Mouse (Mus musculus) adrenal gland, adult 8-10 months (tissue): ENCODE results near the gene 1810010H24Rik. TPM values are rescaled to one million over a fixed set of nuclear protein-coding genes. Genes with fewer than 3 reads are reported as not detected.
"Not testable (repeated sequence)": the region's sequence is repeated elsewhere in the genome, so short reads cannot be mapped to it uniquely, and the experiment has no call there.

Experiments used
- DNase-seq: peaks from one replicate; pipeline ENCODE4 v3.0.0; 2022
- total RNA-seq, 4 experiments: library from RNA; stranded (reverse); gene quantifications; 2 replicates each; pipeline ENCODE4 v1.2.4; 2022

The 1810010H24Rik gene
- total RNA-seq: 1 to 10 TPM; 2.2 to 3.7 (median 3.0) TPM

DNA sequence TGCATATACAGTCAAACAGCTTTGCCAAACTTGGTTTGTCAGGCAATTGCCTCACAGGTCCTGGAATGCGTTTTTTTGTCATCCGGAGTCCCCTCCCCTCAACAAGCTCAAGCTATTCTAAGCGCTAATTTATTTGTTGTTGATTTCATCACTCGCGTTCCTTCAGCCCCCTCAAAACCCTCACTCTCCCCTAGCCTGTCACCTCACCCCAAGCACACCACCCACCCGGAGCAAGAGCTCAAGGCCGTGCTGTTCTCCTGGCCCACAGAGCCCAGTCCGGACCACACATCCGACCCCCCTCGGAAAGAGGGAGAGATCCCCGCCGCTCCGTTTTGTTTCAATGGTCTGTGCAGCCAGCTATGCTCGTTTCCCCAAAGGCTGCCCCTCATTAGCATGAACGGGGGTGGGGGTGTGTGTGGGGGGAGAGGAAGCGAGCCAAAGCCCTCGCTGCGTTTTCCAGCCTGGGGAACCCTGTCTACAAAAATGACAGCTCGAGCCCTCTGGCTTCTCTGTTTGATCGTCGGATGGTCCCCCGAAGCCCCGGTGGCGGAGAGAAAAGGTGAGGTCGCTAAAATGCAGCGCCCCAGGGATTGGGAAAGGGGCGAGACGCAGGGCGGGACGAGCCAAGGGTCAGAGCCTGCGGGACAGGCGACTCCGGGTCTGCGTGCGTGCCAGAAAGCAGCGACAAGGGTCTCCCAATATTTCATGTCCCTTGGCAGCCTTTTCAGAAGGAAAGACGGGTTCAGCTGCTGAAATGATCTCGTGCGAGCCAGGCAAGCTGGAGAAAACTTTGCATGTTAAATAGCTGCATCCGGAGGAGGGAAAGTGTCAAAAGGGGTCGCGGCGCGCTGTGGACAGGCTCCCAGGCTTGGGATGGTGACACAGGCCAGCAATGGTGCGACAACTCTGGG lies at the start of gene 1810010H24Rik:
1810010H24Rik (plus strand) TSS at position 271 of the 911 bp plus-strand sequence.
- DNase-seq: no peak

DNA sequence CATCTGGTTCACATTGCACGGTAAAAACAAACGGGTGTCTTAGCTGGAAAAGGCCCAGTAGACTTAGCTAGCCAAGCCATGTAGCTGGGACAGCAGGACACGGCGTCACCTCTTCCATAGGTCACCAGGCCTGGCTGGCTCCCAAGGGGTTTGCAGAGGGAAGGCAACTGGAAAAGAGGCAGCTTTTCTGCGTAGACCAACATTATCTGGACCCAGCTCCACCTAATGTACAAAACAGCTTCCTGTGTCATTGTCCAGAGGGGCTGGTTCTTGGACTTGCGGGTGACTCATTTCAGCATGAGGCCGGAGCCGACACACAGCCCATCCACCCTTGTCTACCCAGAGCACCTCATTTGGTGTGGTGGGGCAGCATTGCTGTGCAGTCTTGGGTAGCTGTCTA lies 49.3 kb upstream of the 1810010H24Rik start:
- peak; percentile 35 for DNase-seq

DNA sequence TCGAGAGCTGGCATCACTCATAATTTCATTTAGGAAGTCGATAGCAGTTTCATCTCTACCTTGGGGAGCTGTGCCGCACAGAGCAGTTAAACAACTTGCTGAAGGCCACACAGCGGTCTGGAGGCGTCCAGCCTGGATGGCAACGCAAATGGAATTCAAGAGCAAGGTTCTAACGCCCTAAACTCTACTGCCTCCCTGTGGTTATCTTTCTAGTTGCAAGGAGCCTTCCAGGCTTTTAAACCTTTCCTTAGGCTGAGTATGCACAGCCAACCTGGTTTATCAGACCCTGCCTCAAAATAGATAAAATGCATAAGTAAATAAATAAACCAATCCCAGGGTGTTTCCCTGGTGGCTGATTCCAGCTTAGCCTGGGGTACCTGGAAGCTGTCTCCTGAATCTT lies 45.0 kb upstream of the 1810010H24Rik start:
- DNase-seq: no peak

DNA sequence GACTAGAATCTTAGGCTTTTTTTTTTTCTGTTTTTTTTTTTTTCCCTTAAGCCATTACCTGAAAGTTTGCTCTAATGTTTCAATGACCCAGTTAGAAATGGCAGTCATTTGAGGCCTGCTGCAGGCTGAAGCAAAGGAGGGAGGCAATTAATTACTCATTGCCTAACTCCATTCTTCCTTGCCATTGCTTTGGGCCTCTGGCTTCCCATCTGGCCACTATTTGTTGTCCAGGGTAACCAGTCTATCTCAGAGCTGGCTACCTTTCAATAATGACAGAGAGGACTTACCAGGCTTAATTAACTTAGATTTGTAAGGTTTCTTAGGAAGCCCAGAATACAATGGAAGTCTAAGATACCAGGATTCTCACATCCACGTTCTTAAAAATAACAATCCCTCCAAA lies 43.7 kb upstream of the 1810010H24Rik start:
- no peak for DNase-seq

DNA sequence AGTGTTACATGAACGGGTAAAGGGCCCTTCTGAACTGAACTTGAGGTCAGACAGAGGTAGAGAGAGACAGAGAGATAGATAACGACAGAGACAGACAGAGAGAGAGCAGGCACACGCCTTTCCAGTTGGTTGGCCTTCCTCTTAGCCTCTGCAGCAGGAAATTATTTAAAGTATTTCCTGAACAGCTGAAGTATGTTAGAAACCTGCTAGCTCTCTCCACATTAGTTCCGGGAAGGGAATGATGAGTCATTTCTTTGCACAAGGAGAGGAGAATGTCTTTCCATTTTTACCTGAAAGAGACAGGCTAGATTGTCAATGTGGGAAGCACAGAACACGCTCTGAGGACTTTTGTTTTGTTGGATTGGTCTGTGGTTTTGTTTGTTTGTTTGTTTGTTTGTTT lies 43.1 kb upstream of the 1810010H24Rik start:
- DNase-seq: no peak

DNA sequence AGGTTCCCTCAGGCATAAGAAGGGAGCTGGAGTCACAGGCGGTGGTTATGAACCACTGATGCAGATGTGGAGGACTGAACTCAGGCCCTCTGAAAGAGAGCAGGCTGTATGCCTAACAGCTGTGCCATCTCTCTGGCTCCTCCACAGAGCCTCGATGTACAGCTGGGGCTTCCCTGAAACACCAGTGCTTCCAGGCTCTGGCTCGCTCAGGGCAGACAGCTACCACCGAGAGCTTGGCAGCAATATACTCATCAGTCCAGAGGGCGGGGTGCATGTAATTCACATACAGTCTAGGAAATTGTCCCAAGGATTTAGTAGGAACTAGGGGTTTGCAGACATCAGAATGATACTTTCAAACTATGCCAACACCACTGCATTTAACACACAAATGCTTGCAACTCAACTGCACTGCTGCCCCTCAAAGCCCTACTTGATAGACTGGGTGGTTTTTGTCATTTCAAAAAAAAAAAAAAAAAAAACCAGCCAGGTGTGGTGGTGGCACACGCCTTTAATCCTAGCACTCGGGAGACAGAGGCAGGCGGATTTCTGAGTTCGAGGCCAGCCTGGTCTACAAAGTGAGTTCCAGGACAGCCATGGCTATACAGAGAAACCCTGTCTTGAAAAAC lies 39.4 kb upstream of the 1810010H24Rik start:
- DNase-seq: not testable (repeated sequence)

DNA sequence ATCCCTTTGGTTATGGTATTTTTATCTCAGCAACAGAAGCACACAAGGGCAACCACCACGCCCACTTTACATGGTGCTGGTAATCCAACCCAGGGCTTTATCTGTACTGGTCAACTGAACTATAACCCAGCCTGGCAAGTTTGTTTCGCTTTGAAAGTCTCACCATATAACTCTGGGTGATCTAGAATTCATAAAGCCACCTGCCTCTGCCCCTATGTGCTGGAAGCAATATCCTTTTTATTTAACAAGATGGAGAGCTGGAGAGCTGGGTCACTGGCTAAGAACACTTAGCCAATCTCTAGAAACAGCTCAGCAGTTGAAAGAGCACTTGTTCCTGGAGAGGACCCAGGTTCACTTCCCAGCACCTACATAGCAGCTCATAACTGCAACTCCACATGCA lies 38.1 kb upstream of the 1810010H24Rik start:
- DNase-seq: no peak

DNA sequence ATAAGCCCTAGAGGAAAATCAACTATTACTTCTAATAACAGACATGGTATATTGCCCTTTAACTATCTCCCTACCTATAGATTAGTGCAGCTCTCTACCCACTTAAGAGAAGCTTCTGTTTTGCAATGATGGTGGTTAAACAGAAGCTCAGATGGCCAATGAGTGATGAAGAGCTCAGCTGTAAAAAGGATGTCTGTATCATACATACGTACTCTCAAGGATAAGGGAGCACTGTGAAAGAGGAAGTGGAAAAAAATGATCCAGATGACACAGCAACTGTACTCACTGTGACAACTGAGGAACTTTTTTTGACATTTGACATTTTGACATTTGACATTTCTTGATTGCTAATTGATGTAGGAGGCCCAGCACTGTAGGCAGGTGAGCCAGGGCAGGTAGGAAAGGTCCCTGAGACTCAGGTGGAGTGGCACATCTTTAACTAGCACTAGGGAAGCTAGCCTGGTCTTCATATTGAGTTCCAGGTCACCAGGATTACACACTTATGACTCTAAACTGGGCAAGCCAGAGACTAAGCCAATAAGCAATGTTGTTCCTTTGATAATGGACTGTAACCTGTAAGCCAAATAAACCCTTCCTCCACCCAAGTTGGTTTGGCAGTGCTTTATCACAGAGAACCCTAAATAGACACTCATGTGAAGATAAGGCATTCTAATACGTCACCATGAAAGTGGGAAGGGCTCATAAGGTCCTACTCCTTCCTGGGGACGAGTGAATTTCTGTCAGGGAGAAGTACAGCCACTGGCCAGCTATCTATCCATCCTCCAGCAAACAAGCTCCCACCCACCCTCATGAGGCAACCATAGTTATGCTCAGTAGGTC lies 31.0 kb upstream of the 1810010H24Rik start:
- no peak for DNase-seq

DNA sequence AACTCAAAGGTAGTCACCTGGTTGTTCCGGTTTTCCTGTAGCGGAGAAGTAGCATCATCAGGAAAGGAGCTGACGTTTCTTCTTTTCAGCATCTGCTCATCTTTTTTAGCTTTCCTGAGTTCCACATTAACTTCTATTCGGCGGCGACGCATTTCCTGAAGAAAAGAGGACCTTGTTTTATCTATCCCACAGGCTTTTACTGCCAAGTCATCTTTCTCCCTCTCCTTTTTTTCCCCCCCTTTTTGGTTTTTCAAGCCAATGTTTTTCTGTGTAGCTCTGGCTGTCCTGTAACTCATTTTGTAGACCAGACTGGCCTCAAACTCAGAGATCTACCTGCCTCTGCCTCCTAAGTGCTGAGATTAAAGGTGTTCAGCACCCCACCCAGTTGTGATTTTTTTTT lies 29.0 kb upstream of the 1810010H24Rik start:
- not testable (repeated sequence) for DNase-seq

DNA sequence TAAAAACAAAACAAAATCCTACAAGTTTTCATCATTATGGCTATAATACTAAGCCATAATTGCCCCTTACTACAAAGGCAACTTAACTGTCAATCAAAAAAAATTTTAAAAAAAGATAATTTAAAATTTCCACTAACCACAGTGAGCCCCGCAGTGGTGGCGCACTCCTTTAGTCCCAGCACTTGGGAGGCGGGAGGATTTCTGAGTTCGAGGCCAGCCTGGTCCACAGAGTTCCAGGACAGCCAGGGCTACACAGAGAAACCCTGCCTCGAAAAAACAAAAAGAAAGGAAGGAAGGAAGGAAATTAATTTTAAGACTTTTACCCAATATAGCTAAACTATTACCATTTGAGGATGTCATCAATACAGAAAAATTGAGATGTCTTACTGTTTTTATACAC lies 27.5 kb upstream of the 1810010H24Rik start:
- no peak for DNase-seq

DNA sequence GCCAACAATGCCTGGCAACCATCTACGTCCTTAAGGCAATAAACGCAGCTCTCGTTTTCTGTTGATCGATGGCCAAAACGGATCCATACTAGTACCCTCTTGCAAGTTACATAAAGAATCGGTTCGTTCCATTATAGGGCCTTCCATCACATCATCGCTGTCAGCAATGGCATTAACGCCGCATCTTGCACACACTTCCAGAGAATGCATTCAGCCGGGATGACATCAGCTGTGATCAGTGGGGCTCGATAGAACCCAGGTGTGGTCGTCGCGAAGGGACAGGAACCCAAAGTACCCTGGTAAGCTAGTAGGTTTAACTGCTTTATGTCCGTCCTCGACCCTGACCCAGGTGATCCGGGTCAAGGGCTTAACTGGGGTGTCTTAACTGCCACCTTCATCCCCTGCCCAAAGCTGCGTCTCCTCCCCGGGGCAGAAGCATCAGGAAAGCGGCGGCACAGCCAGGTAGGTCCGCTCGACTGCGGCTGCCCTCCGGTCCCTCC lies 26.8 kb upstream of the 1810010H24Rik start:
- DNase-seq: no peak

DNA sequence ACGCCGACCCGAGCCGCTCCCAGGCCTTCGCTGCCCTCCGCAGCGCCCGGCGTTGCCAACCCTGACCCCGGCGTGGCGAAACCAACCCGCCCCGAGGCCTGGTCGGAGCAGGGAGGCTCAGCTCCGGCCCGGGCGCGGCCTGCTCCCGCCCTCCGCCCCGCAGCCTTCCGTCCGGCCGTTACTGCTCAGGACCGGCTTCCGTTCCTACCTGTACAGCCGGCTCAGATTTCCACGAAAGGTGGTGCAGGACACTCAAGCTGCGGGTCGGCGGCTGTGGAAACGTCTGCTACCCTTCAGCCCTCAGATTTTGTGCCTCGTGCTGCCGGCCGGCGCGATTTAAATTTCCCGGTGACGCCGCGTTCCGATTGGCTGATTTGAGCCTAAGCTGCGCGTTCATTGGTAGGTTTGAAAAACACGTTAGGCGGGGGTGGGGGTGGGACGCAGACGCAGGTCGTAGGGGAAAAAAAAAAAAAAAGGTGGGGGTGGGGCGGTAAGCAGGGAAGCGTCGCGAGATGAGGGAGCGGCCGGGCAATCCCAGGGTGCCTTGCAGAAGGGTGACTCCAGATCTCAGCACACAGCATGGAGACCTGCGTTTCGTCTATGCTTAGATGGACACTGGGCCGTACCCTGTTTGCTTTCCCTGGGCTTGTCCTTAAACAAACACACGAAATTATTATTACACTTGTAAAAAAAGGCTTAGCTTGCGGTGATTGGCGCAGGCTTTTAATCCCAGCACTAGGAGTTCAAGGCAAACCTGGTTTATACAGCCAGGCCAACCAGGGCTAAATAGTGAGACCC lies 26.1 kb upstream of the 1810010H24Rik start, which contains the start of gene Kpna2:
Kpna2 (minus strand) TSS at position 391 of the 798 bp plus-strand sequence.
- peak; percentile 86 for DNase-seq

DNA sequence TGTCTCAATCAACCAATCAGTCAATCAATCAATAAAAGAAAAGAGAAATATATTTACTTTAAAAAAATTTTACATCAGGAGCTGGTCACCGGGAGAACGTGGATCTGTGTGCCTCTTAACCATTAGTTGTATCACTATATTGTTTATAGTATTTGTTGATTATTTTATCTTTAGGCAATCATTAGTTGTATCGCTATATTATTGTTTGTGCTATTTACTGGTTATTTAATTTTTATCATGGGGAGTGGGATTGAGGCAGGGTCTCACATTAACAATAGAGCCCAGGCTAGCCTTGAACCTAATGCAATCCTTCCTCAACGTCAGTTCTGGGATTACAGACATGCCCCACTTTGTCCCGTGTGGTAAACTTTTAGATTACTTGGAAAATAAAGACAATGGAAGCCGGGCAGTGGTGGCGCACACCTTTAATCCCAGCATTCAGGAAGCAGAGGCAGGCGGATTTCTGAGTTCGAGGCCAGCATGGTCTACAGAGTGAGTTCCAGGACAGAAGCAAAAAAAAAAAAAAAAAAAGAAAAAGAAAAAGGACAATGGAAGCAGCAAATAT lies 25.4 kb upstream of the 1810010H24Rik start:
- DNase-seq: no peak

DNA sequence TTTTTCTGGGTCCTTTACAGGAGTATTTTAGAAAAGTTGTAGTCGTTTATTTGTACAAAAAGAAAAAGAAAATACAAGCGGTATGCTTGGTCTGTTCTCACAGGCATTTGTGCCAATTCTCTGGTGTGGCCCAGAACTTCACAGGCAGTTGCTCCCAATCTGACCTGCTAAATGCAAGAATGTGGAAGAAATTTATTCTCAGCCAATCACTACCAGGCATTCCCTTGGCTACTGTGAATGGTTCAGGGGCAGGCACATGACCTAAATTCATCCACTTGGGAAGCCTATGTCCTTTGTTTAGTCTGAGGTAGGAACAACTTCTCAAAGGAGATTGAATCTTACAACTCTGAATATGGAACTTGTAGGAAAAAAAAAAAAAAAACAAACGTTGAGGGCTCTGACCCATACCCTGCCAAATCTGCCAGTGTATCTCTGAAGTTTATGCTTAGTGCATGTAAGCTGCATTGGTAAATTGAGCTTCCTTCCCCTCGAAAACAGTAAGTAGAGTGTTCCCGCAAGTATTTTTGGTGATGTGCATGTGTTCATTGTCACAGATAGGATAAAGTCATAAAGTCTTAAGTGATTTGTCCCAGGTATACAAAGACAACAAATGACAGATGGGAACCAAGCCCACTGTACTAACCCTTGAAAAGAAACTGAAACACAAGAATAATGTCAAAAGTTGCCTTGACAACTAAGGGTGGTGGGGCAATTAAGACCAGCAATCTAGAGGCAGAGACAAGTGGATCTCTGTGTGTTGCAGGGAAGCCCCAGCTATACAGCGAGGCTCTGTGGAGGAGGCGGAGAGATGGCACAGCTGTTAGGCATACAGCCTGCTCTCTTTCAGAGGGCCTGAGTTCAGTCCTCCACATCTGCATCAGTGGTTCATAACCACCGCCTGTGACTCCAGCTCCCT lies 23.5 kb upstream of the 1810010H24Rik start:
- DNase-seq: no peak

DNA sequence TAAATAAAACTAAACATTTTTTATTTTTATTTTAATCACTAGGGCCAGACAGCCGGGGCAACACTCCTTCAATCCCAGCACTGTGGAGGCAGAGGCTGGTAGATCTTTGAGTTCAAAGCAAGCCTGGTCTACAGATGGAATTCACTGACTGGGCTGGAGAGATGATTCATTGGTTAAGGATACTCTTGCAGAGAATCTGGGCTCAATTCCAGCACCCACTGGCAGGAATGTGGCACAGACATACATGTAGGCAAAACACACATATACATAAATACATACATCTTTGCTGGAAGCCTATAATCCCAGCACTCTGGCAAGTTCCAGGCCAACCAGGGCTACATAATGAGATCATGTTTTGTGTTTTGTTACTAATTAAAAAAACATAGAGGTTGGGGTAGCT lies 19.9 kb upstream of the 1810010H24Rik start:
- no peak for DNase-seq

DNA sequence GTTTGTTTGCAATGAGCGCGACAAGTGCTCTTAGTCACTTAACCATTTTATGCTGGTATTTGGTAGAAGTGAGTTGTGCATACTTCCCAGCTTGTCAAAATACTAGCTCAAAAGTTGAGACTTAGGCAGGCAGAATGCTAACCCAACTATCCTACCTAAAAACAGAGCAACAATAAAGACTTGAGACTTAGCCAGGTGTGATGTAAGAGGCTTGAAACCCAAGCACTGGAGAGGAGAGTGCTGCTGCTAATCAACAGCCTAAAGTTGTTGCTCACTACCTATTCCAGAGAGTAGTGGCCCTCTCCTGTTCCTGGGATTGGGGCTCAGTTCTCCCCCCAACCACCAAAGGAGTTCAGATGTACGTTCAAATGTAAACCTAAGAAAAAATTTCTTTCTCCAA lies 15.0 kb upstream of the 1810010H24Rik start:
- no peak for DNase-seq

DNA sequence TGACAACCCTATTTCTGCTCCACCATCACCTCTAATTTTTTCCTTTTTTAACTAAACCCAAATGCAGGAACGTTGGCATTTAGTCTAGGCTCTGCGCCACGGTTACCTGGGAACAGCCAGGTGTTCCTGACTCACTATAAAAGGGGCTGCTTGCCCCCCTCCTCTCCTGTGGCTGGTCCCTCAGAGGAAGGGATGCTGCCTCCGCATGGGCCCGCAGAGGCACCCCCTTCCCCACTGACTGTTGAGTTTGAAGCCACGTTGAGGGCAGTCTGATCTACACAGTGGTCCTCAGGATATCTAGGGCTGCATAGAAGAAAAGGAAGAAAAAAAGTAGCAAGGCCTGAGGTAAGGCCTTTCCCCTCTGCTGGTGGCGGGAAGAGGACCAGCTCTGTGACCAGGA lies 14.3 kb upstream of the 1810010H24Rik start:
- no peak for DNase-seq

DNA sequence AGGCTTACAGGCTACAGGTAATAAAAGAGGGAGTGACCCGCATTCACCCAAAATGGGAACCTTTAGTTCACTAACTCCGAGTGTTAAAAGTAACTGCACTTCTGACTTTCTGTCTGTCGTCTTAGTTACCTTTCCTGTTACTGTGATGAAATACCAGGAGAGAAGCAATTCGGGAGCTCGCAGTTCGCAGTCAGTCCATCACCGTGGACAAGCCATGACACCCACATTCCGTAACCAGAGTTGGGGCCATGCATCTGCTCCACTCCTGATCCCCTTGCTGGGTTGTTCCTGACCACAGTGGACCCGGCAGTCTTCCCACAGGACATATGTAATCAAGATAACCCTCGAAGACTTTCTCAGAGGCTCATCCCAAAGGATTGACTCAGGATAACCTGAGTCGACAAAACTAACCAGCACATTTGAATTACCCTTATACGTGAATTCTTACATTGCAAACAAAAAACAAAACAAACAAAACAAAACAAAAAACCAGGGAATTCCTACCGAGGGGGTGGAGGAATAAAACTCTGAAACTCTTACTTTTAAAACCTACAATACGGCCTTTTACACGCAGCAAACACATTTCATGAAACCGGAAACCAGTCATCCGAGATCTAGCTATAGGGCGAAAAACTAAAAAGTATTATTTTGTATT lies 13.7 kb upstream of the 1810010H24Rik start:
- no peak for DNase-seq

DNA sequence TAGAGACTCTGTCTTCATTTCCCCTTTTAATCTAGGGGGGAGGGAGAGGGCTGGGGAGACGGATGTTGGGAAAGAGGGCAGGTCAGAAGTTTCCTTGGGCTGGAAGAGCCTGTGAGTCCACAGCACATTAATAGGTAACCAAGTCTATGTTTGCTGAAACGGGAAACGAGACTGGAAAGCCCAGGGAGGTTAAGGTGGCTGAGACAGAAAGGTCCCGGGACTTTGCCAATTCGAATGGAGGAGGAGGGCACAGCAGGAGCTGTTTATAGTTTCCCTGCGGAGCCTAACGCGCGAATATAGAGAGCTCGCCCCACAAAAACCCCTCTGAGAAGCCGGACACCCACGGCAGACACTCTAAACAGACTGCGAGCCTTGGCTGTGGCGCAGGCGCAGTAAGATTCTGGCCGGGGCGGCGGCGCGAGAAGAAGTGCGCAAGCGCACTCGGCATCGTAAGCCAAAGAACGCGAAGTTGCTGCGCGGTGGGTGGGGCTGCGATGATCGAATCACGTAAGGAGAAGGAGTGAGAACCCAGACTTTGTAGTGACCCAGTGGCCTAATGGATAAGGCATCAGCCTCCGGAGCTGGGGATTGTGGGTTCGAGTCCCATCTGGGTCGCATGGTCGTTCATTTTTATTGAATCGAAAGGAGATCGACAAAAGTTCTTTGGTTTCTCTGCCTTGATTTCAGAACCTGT lies 13.0 kb upstream of the 1810010H24Rik start:
- DNase-seq: peak; percentile 98
